Mouse (Mus musculus) heart, embryonic 14.5 days (tissue): ENCODE results near the gene Evc. TPM values are rescaled to one million over a fixed set of nuclear protein-coding genes. Genes with fewer than 3 reads are reported as not detected.

Experiments used
- ATAC-seq: fragments of 200-750 bp; cut with Nextera tagmentation; 2 replicates; pipeline ENCODE4 v1.8.0; 2017; ENCODE audit warnings: low read depth, moderate TSS enrichment; ENCODE audit not compliant: insufficient number of reproducible peaks, insufficient read depth, low FRiP score
- H3K27ac ChIP-seq, 2 experiments: fragments of 200-500 bp in 1 of 2; fragments of 300-500 bp in 1 of 2; sonication (generic) in 1 of 2; replicated peaks in 1 of 2; 2 replicates each; pipeline ENCODE4 v1.5.1; 2012 to 2014; ENCODE audit warnings: low read depth in 2 of 2, low read length in 2 of 2, control low read depth in 1 of 2, mild to moderate bottlenecking in 1 of 2, mixed read lengths in 1 of 2; ENCODE audit not compliant: control insufficient read depth in 1 of 2, insufficient read depth in 1 of 2
- H3K27me3 ChIP-seq: fragments of 300-500 bp; sonication (generic); 2 replicates; pipeline ENCODE4 v1.6.1; 2014; ENCODE audit warnings: mild to moderate bottlenecking, low read length, control low read depth; ENCODE audit not compliant: control insufficient read depth, insufficient read depth
- H3K36me3 ChIP-seq: fragments of 300-500 bp; sonication (generic); 2 replicates; pipeline ENCODE4 v1.6.1; 2014; ENCODE audit warnings: mild to moderate bottlenecking, control low read depth, low read length, mixed read lengths; ENCODE audit not compliant: control insufficient read depth, insufficient read depth
- H3K4me1 ChIP-seq, 2 experiments: fragments of 200-500 bp in 1 of 2; fragments of 300-500 bp in 1 of 2; sonication (generic) in 1 of 2; 2 replicates each; pipeline ENCODE4 v1.6.1; 2012 to 2014; ENCODE audit warnings: low read length in 2 of 2, control low read depth in 1 of 2, mixed read lengths in 1 of 2; ENCODE audit not compliant: control insufficient read depth in 2 of 2, insufficient read depth in 2 of 2
- H3K4me2 ChIP-seq: fragments of 300-500 bp; sonication (generic); 2 replicates; pipeline ENCODE4 v1.6.1; 2014; ENCODE audit warnings: mild to moderate bottlenecking, low read length
- H3K4me3 ChIP-seq, 2 experiments: fragments of 200-500 bp in 1 of 2; fragments of 300-500 bp in 1 of 2; sonication (generic) in 1 of 2; 2 replicates each; pipeline ENCODE4 v1.5.1; 2012 to 2014; ENCODE audit warnings: low read length in 2 of 2, mild to moderate bottlenecking in 2 of 2, control low read depth in 1 of 2, low read depth in 1 of 2, moderate library complexity in 1 of 2; ENCODE audit not compliant: control insufficient read depth in 1 of 2, insufficient read depth in 1 of 2
- H3K9ac ChIP-seq: fragments of 300-500 bp; sonication (generic); 2 replicates; pipeline ENCODE4 v1.6.1; 2014; ENCODE audit warnings: mild to moderate bottlenecking, low read length
- H3K9me3 ChIP-seq: fragments of 300-500 bp; sonication (generic); 2 replicates; pipeline ENCODE4 v1.6.1; 2016; ENCODE audit warnings: low read length, control low read depth; ENCODE audit not compliant: control insufficient read depth
- WGBS: fragments of 180-500 bp; shearing (Covaris S2); extraction: QIAGEN DNeasy Blood & Tissue Kit; methylation state at CpG from one replicate; pipeline ENCODE4 v1.1.7; 2014; 5-methylcytosine and 5-hydroxymethylcytosine counted together
- polyA plus RNA-seq: library from polyadenylated mRNA; unstranded; fragments of >200 nt; fragmentation: Nextera tagmentation; extraction: Ambion mirVana; gene quantifications from 2 replicates; pipeline ENCODE4 v1.2.1, GENCODE M21; 2014

Gene Evc
- polyA plus RNA-seq, 1 experiment from 2014 or later: 3.7 TPM

GRCm38 (mm10) chr5:37312980-37313722 lies 23.5 kb downstream of the Evc start:
- 79% methylated on average over 12 of the region's 12 CpGs for WGBS
- Histone ChIP-seq H3K9ac (no peak overlapping the region), H3K27me3 (no peaks in the 10 kb centered on the region), H3K4me3 (no peak overlapping the region), H3K4me1 (no peaks in the 10 kb centered on the region), H3K36me3 (peaks cover 19% of the 10 kb centered on the region; the same call in 1 of the 2 replicates), H3K27ac (no peak overlapping the region), H3K4me2 (no peak overlapping the region), H3K9me3 (peaks cover 20% of the 10 kb centered on the region)
- no peak for ATAC-seq

DNA sequence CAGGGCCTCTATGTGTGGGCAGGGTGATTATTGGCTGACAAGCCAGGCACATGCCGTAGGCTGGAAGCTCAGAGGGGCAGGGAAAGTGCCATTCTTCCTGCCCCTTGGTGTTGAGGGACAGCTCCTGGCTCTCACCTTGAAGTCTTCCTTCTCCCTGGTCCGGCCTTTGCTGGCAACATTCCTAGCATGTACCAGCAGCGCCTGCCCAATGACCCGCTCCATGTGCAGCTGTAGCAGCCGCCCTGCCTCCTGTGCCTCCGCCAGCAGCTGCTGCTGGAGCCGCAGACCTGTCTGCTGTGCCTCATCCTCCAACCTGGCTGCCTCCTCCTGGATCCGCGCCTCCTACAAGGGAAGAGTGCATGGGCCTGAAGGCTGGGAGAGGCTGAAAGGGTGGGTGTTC lies 26.7 kb downstream of the Evc start:
- 67% methylated on average over 9 of the region's 9 CpGs for WGBS

GRCm38 (mm10) chr5:37298370-37298769 lies 38.3 kb downstream of the Evc start:
- H3K27ac ChIP-seq: no peak overlapping the region
- H3K27me3 ChIP-seq: no peaks in the 10 kb centered on the region
- ATAC-seq: no peak
- no peaks in the 10 kb centered on the region for H3K9me3 ChIP-seq
- H3K4me1 ChIP-seq: no peaks in the 10 kb centered on the region
- H3K36me3 ChIP-seq: no peaks in the 10 kb centered on the region
- no peak overlapping the region for H3K4me2 ChIP-seq
- H3K4me3 ChIP-seq: no peak overlapping the region
- no peak overlapping the region for H3K9ac ChIP-seq
- 16% methylated on average over 7 of the region's 7 CpGs for WGBS

More for the DNA sequence above, 26.7 kb downstream of the Evc start:
- Histone ChIP-seq H3K27me3 (no peaks in the 10 kb centered on the region), H3K27ac (no peak overlapping the region), H3K4me2 (no peak overlapping the region), H3K4me1 (no peaks in the 10 kb centered on the region), H3K36me3 (peaks cover 11% of the 10 kb centered on the region; the same call in 1 of the 2 replicates), H3K9ac (no peak overlapping the region), H3K9me3 (peaks cover 6% of the 10 kb centered on the region), H3K4me3 (no peak overlapping the region)
- no peak for ATAC-seq

- Histone ChIP-seq H3K4me1 (no peaks in the 10 kb centered on the region), H3K9ac (no peak overlapping the region), H3K27me3 (no peaks in the 10 kb centered on the region), H3K27ac (no peak overlapping the region), H3K36me3 (no peaks in the 10 kb centered on the region), H3K9me3 (no peaks in the 10 kb centered on the region), H3K4me2 (no peak overlapping the region), H3K4me3 (no peak overlapping the region)
- WGBS: 67% methylated on average over 10 of the region's 10 CpGs
- no peak for ATAC-seq
Observed at GRCm38 (mm10) chr5:37296717-37297116, 40.0 kb downstream of the Evc start.

DNA sequence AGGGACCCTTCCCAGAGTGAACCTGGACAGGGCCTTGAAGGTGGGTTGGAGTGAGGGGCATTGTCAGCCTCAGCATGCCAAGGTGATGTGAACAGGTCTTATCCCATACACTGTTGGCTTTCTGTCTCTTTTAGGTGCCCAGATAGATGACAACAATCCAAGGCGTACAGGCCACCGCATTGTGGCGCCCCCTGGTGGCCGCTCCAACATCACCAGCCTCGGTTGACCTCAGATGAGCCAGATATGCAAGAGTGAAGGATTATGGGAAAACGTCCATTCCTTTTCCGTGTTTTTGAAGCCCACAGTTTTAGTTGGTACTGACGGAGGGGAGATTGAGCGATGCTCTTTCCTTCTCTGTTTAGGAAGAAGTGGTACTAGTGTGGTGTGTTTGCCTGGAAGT lies 45.7 kb downstream of the Evc start:
- Histone ChIP-seq H3K36me3 (no peaks in the 10 kb centered on the region), H3K4me2 (no peak overlapping the region), H3K9me3 (no peaks in the 10 kb centered on the region), H3K4me3 (no peak overlapping the region), H3K9ac (no peak overlapping the region), H3K27me3 (no peaks in the 10 kb centered on the region), H3K4me1 (no peaks in the 10 kb centered on the region), H3K27ac (no peak overlapping the region)
- WGBS: 61% methylated on average over 9 of the region's 9 CpGs
- no peak for ATAC-seq

- 20% methylated on average over 3 of the region's 3 CpGs for WGBS
- ATAC-seq: no peak
- no peak overlapping the region for H3K27ac ChIP-seq
Observed at GRCm38 (mm10) chr5:37289236-37289635, 47.5 kb downstream of the Evc start.

DNA sequence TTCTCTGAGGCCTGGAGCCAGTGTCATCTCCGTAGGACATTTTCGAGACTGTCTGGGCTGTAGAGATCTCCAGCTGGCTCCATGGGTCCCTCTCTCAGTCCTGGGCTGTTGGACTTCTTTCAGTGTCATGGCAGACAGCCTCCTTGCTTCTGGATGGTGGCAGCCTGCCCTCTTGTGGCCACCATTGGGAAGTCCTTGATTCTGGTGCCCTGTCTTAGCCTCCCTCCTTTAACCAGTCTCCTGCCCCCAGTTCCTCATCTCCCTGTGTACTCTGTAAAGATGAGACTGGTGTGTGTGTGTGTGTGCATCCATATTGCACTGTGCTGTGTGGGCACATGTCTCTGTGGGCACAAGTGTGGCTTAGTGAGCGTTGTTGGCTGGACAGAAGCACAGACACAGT lies 48.3 kb downstream of the Evc start:
- 79% methylated on average over 3 of the region's 3 CpGs for WGBS
- Histone ChIP-seq H3K27me3 (no peaks in the 10 kb centered on the region), H3K4me2 (no peak overlapping the region), H3K27ac (no peak overlapping the region), H3K4me1 (no peaks in the 10 kb centered on the region), H3K4me3 (no peak overlapping the region), H3K36me3 (no peaks in the 10 kb centered on the region), H3K9me3 (no peaks in the 10 kb centered on the region), H3K9ac (no peak overlapping the region)
- no peak for ATAC-seq

More at GRCm38 (mm10) chr5:37289236-37289635, 47.5 kb downstream of the Evc start:
- Histone ChIP-seq H3K4me2 (no peak overlapping the region), H3K36me3 (no peaks in the 10 kb centered on the region), H3K27me3 (no peaks in the 10 kb centered on the region), H3K9me3 (no peaks in the 10 kb centered on the region), H3K9ac (no peak overlapping the region), H3K4me3 (no peak overlapping the region), H3K4me1 (no peaks in the 10 kb centered on the region)

DNA sequence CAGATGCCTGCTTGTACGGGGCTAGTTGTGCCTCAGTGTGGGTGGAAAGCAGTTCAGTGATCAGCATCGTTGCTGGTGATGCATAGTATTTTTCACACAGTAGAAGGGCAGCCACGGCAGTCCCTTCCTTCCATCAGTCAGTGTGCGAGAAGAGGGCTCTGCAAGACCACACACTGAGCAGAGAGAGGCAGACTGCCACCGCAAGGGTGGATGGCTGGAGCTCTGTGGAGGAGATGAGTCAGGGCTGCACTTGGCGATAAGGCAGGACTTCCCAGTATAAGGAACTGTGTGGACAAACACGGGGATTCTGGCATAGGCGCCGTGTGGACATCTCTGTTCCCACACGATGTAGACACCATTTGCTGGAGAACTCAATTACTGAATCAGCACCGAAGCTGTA lies 55.7 kb downstream of the Evc start:
- no peaks in the 10 kb centered on the region for H3K4me1 ChIP-seq
- no peaks in the 10 kb centered on the region for H3K9me3 ChIP-seq
- H3K27ac ChIP-seq: no peak overlapping the region
- ATAC-seq: no peak
- no peaks in the 10 kb centered on the region for H3K27me3 ChIP-seq
- H3K36me3 ChIP-seq: 0 out of 2 replicates have a peak, but pooled peaks cover 2% of the 10 kb centered on the region
- WGBS: 86% methylated on average over 11 of the region's 11 CpGs
- no peak overlapping the region for H3K4me3 ChIP-seq
- no peak overlapping the region for H3K4me2 ChIP-seq
- H3K9ac ChIP-seq: no peak overlapping the region
